Mouse (Mus musculus): ENCODE results near the gene Olfr1257. TPM values are rescaled to one million over a fixed set of nuclear protein-coding genes. Genes with fewer than 3 reads are reported as not detected.
"Not testable (repeated sequence)": the region's sequence is repeated elsewhere in the genome, so short reads cannot be mapped to it uniquely, and the experiment has no call there.

Olfr1257 gene
- total RNA-seq (2021), result not detected
- long read RNA-seq, experiment 1, result 0 reads
- long read RNA-seq, experiment 2, result 0 reads

GRCm38 (mm10) chr2:89878137-89878536 is at the start of gene Olfr1257:
Gene Olfr1257 (plus strand): TSS chr2:89878437.
- DNase-seq (ENCODE audit: low spot score), result no peak

GRCm38 (mm10) chr2:89841455-89841854 is 36.8 kb upstream of the Olfr1257 start, which contains the start of gene Olfr1256:
Gene Olfr1256 (minus strand): TSS chr2:89841555.
- DNase-seq (ENCODE audit: low spot score), result no peak

- DNase-seq (ENCODE audit: low spot score), result no peak
Measured at GRCm38 (mm10) chr2:89848105-89848504, 30.1 kb upstream of the Olfr1257 start, which contains the start of gene Olfr48. Gene Olfr48 (minus strand): TSS chr2:89848205.

GRCm38 (mm10) chr2:89849230-89849629 is 29.0 kb upstream of the Olfr1257 start:
- no peak for DNase-seq (ENCODE audit: low spot score)

GRCm38 (mm10) chr2:89912616-89913015 is 34.4 kb downstream of the Olfr1257 start:
- not testable (repeated sequence) for DNase-seq (ENCODE audit: low spot score)

- DNase-seq (ENCODE audit: low spot score), result no peak
Measured at GRCm38 (mm10) chr2:89927009-89927408, 48.8 kb downstream of the Olfr1257 start, which contains the start of gene Olfr1258. Gene Olfr1258 (plus strand): TSS chr2:89927309.

Other genes with a start within 250 kb of the Olfr1257 start
- not detected for gene Olfr1249, start 243.5 kb upstream of the Olfr1257 start, total RNA-seq (2021)
- not detected for gene Olfr1250, start 217.0 kb upstream of the Olfr1257 start, total RNA-seq (2021)
- gene Olfr1251, start 206.5 kb upstream of the Olfr1257 start, total RNA-seq (2021), result not detected
- not detected for gene Olfr1252, start 153.4 kb upstream of the Olfr1257 start, total RNA-seq (2021)
- gene Olfr1253, start 121.3 kb upstream of the Olfr1257 start, total RNA-seq (2021), result not detected
- gene Olfr1254, start 84.8 kb upstream of the Olfr1257 start, total RNA-seq (2021), result not detected
- gene Olfr1255, start 66.4 kb upstream of the Olfr1257 start, total RNA-seq (2021), result not detected
- gene Olfr1256, start 36.9 kb upstream of the Olfr1257 start, total RNA-seq (2021), result not detected
- gene Olfr48, start 30.2 kb upstream of the Olfr1257 start, total RNA-seq (2021), result not detected
- not detected for gene Olfr1258, start 48.9 kb downstream of the Olfr1257 start, total RNA-seq (2021)
- not detected for gene Olfr1259, start 70.2 kb downstream of the Olfr1257 start, total RNA-seq (2021)
- gene Olfr1260, start 95.9 kb downstream of the Olfr1257 start, total RNA-seq (2021), result not detected
- not detected for gene Olfr1261, start 112.8 kb downstream of the Olfr1257 start, total RNA-seq (2021)
- gene Olfr1262, start 121.7 kb downstream of the Olfr1257 start, total RNA-seq (2021), result not detected
- not detected for gene Olfr1263, start 133.7 kb downstream of the Olfr1257 start, total RNA-seq (2021)
- gene Olfr1264, start 147.1 kb downstream of the Olfr1257 start, total RNA-seq (2021), result not detected
- gene Olfr1265, start 156.9 kb downstream of the Olfr1257 start, total RNA-seq (2021), result not detected
- not detected for gene Olfr140, start 185.2 kb downstream of the Olfr1257 start, total RNA-seq (2021)
- not detected for gene Olfr1269, start 243.0 kb downstream of the Olfr1257 start, total RNA-seq (2021)